Mouse (Mus musculus): ENCODE measurements around the gene Clec11a. TPM values are rescaled to one million over a fixed set of nuclear protein-coding genes. Genes with fewer than 3 reads are reported as not detected.

The Clec11a gene
- polyA plus RNA-seq (2015; fragmentation: Nextera tagmentation; extraction: Ambion mirVana) = 4.8 and 5.5 TPM in 2 replicates

DNA sequence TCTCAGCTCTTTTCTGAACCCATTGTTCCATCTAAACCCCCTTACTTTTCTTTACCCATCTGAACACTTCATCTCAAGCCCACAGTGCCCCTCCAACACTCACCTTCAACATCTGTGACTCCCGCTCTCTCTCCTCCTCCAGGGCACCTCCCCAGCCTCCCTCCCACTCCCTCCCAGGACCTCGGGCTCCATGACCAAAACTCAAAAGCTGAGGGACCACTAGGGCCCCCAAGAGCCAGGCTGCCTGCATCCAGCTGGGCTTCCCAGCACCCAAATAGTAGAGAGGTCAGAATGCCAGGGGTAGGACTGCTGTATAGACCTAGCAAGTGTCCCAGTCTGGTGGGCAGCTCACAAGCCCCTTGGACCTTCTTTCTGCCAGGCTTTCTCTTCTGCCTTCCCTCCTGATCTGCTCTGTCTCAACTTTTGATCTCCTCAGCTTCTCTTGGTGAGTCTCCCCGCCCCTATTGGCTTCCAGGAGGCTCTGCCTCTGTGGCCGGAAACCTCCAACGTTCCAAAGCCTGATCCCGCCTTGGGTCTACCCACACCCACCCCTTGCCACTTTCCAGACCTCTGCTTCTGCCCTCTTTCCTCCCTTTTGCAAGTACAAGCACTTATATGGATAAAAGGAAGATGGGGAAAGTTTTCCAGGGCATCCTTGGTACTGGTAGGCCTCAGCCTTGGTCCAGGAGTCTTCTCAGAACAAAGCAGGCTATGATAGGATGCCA is at the start of gene Clec11a:
Gene Clec11a (minus strand): TSS at position 387 of the 725 bp plus-strand sequence.
- H3K4me2 ChIP-seq = peak within 1 kb of the TSS; percentile 65
- peak within 1 kb of the TSS; percentile 72 for H3K4me3 ChIP-seq (replicated peaks)
- peak within 1 kb of the TSS; percentile 93 for H3K27ac ChIP-seq (replicated peaks)
- no peaks in the 10 kb centered on the region for H3K27me3 ChIP-seq (replicated peaks)
- H3K36me3 ChIP-seq = no peaks in the 10 kb centered on the region
- WGBS = 73% methylated on average over 6 of the region's 6 CpGs
- peak within 1 kb of the TSS; percentile 36; the same call in 1 of the 2 replicates for H3K9ac ChIP-seq (replicated peaks)
- H3K9me3 ChIP-seq (replicated peaks) = no peaks in the 10 kb centered on the region
- H3K4me1 ChIP-seq = peaks cover 48% of the 10 kb centered on the region
- no peak for ATAC-seq (ENCODE audit: low FRiP score)

DNA sequence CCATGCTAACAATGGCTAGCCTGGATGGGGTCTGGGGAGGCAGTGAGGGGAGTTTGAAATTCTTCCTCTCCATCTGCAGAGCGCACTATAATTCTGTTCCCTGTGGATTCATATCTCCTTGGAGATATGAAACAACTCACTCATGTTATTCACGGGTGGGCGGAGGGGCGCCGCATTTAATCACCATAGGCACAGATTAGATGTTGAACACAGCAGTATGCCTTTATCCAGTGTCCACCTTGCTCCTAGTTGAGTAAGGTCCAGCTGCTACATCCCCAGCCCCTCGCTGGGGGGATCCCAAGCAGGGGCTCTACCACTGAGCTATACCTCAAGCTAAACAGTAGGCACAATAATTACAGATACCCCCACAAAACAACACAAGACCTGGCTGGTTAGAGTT is 48.7 kb upstream of the Clec11a start:
- Histone ChIP-seq H3K4me3 (replicated peaks) (no peak overlapping the region), H3K27me3 (replicated peaks) (peaks cover 58% of the 10 kb centered on the region), H3K4me1 (peaks cover 62% of the 10 kb centered on the region), H3K36me3 (peaks cover 30% of the 10 kb centered on the region), H3K27ac (replicated peaks) (no peak overlapping the region), H3K4me2 (no peak overlapping the region), H3K9me3 (replicated peaks) (no peaks in the 10 kb centered on the region), H3K9ac (replicated peaks) (no peak overlapping the region)
- ATAC-seq (ENCODE audit: low FRiP score) = no peak
- WGBS = 62% methylated on average over 6 of the region's 6 CpGs

DNA sequence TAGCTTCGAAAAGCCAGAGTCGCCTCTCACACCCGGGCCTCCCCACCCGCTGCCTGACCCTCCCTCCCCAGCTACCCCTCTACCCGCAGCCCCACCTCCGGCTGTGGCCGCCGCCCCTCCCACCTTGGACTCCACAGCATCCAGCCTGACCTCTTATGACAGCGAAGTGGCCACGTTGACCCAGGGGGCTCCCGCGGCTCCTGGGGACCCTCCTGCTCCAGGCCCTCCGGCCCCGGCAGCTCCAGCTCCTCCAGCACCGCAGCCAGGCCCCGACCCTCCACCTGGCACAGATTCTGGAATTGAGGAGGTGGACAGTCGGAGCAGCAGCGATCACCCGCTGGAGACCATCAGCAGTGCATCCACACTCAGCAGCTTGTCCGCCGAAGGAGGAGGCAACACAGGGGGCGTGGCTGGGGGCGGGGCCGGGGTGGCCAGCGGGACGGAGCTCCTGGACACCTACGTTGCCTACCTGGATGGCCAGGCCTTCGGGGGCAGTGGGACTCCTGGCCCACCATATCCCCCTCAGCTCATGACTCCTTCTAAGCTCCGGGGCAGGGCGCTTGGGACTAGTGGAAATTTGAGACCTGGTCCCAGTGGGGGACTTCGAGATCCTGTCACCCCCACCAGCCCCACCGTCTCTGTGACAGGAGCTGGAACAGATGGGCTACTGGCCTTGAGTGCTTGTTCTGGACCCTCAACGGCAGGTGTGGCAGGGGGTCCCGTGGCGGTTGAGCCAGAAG is 47.1 kb upstream of the Clec11a start:
- no peak overlapping the region for H3K27ac ChIP-seq (replicated peaks)
- peaks cover 54% of the 10 kb centered on the region for H3K4me1 ChIP-seq
- H3K9ac ChIP-seq (replicated peaks) = no peak overlapping the region
- H3K4me3 ChIP-seq (replicated peaks) = no peak overlapping the region
- H3K4me2 ChIP-seq = peak overlapping the region; percentile 19; the same call in 1 of the 2 replicates
- WGBS = 7% methylated on average over 35 of the region's 35 CpGs
- peaks cover 58% of the 10 kb centered on the region for H3K27me3 ChIP-seq (replicated peaks)
- H3K36me3 ChIP-seq = peaks cover 38% of the 10 kb centered on the region
- no peaks in the 10 kb centered on the region for H3K9me3 ChIP-seq (replicated peaks)
- no peak for ATAC-seq (ENCODE audit: low FRiP score)

DNA sequence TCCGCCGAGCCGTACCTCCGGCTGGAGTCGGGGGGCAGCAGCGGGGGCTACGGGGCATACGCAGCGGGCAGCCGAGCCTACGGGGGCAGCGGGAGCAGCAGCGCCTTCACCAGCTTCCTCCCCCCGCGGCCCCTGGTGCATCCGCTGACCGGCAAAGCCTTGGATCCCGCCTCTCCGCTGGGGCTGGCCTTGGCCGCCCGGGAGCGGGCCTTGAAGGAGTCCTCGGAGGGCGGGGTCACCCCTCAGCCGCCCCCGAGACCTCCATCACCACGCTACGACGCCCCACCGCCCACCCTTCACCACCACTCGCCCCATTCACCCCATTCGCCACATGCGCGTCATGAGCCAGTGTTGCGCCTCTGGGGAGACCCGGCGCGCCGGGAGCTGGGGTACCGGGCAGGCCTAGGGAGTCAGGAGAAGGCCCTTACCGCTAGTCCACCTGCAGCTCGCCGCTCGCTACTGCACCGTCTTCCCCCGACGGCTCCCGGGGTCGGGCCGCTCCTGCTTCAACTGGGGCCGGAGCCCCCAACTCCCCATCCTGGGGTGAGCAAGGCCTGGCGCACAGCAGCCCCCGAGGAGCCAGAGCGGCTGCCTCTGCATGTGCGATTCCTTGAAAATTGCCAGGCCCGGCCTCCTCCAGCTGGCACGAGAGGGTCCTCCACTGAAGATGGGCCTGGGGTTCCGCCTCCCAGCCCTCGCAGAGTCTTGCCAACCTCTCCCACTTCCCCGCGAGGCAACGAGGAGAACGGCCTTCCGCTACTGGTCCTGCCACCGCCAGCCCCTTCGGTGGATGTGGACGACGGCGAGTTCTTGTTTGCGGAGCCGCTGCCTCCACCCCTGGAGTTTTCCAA is 46.3 kb upstream of the Clec11a start:
- H3K36me3 ChIP-seq = peaks cover 46% of the 10 kb centered on the region
- H3K27me3 ChIP-seq (replicated peaks) = peaks cover 63% of the 10 kb centered on the region
- 0 out of 2 replicates have a peak overlapping the region, but pooled peaks have one; percentile 10 for H3K9ac ChIP-seq (replicated peaks)

DNA sequence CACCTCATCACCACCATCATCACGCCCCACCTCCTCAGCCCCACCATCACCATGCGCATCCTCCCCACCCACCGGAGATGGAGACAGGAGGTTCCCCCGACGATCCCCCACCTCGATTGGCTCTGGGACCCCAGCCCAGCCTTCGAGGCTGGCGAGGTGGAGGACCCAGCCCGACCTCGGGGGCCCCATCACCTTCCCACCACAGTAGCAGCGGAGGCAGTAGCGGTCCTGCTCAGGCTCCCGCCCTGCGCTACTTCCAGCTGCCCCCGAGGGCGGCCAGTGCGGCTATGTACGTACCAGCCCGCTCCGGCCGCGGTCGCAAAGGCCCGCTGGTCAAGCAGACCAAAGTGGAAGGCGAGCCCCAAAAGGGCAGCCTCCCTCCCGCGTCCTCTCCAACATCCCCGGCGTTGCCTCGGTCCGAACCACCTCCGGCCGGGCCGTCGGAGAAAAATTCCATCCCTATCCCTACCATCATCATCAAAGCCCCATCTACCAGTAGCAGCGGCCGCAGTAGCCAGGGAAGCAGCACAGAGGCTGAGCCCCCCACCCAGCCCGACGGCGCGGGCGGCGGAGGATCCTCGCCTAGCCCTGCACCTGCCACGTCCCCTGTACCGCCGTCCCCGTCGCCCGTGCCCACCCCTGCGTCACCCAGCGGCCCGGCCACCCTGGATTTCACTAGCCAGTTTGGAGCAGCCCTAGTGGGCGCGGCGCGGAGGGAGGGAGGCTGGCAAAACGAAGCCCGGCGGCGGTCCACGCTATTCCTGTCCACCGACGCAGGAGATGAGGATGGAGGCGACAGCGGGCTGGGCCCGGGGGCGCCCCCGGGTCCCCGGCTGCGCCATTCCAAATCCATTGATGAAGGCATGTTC is 45.4 kb upstream of the Clec11a start:
- peak; percentile 9; the same call in 1 of the 2 replicates for ATAC-seq (ENCODE audit: low FRiP score)
- WGBS = 9% methylated on average over 66 of the region's 71 CpGs
- H3K4me3 ChIP-seq (replicated peaks) = no peak overlapping the region
- no peaks in the 10 kb centered on the region for H3K9me3 ChIP-seq (replicated peaks)
- peaks cover 57% of the 10 kb centered on the region for H3K27me3 ChIP-seq (replicated peaks)
- peaks cover 45% of the 10 kb centered on the region for H3K4me1 ChIP-seq
- peaks cover 49% of the 10 kb centered on the region for H3K36me3 ChIP-seq
- 0 out of 2 replicates have a peak overlapping the region, but pooled peaks have one; percentile 10 for H3K9ac ChIP-seq (replicated peaks)
- H3K27ac ChIP-seq (replicated peaks) = no peak overlapping the region
- H3K4me2 ChIP-seq = 0 out of 2 replicates have a peak overlapping the region, but pooled peaks have one; percentile 19

More for the DNA sequence above, 46.3 kb upstream of the Clec11a start:
- no peak for ATAC-seq (ENCODE audit: low FRiP score)
- no peak overlapping the region; the same call in 1 of the 2 replicates for H3K4me3 ChIP-seq (replicated peaks)
- peaks cover 51% of the 10 kb centered on the region for H3K4me1 ChIP-seq
- H3K4me2 ChIP-seq = peak overlapping the region; percentile 19
- WGBS = 10% methylated on average over 61 of the region's 71 CpGs
- H3K9me3 ChIP-seq (replicated peaks) = no peaks in the 10 kb centered on the region
- H3K27ac ChIP-seq (replicated peaks) = no peak overlapping the region

DNA sequence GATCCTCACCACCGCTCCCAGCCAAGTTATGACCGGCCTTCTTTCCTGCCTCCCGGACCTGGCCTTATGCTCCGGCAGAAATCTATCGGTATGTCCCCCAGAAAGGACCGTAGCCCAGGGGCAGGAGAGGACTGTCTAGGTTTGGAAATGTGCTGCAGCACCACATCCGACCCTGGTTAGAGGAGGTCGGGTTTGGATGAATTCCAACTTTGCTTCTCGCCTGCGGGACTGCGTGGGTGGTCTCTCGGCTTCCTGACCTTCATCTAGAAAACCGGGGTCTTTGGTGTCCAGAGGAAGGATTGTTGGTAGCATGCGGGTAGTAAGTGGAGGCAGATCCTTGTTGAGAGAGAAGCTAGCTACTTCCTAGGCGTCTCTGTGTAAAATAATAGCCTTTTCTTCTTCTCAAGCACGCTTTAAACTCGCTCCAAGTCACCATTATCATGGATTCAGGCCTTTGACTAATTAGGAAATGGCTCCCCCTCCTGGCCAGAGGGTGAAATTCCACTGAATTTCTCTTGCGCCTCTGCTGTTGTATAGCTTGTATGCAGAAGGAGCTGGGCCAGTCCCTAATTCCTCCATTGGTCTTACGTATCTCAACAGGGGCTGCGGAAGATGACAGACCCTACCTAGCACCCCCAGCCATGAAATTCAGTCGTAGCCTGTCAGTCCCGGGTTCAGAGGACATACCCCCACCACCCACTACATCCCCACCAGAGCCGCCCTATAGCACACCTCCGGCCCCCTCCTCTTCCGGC is 44.4 kb upstream of the Clec11a start:
- H3K9me3 ChIP-seq (replicated peaks) = no peaks in the 10 kb centered on the region
- H3K4me3 ChIP-seq (replicated peaks) = peak overlapping the region; percentile 7; the same call in 1 of the 2 replicates
- H3K4me1 ChIP-seq = peaks cover 38% of the 10 kb centered on the region
- peak; percentile 46 for ATAC-seq (ENCODE audit: low FRiP score)
- WGBS = 4% methylated on average over 25 of the region's 25 CpGs
- H3K27me3 ChIP-seq (replicated peaks) = peaks cover 50% of the 10 kb centered on the region
- peaks cover 52% of the 10 kb centered on the region for H3K36me3 ChIP-seq
- H3K27ac ChIP-seq (replicated peaks) = peak overlapping the region; percentile 10; the same call in 1 of the 2 replicates
- 0 out of 2 replicates have a peak overlapping the region, but pooled peaks have one; percentile 21 for H3K9ac ChIP-seq (replicated peaks)
- peak overlapping the region; percentile 47 for H3K4me2 ChIP-seq

DNA sequence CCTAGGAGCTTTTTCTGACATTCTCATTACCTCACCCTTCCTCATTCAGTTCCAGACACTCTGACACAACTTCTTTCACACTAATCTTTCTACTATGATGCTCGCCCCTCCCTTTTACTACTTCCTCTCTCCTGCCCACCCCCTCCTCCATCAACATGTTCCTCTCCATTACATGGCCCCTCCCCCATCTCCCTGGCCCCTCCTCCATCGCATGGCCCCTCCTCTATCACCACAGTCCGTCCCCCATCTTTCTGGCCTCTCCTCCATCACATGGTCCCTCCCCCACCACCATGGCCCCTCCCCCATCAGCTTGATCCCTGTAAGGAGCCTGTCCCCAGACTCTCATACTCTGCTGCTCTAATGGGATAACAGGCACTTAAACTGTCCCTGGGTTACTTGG is 42.3 kb upstream of the Clec11a start:
- no peak overlapping the region for H3K4me3 ChIP-seq (replicated peaks)
- WGBS = 20% methylated on average over 3 of the region's 3 CpGs
- ATAC-seq (ENCODE audit: low FRiP score) = no peak
- H3K36me3 ChIP-seq = peaks cover 58% of the 10 kb centered on the region
- H3K9ac ChIP-seq (replicated peaks) = no peak overlapping the region
- H3K4me1 ChIP-seq = peaks cover 36% of the 10 kb centered on the region
- no peak overlapping the region for H3K4me2 ChIP-seq
- no peak overlapping the region for H3K27ac ChIP-seq (replicated peaks)
- no peaks in the 10 kb centered on the region for H3K9me3 ChIP-seq (replicated peaks)
- peaks cover 32% of the 10 kb centered on the region for H3K27me3 ChIP-seq (replicated peaks)

DNA sequence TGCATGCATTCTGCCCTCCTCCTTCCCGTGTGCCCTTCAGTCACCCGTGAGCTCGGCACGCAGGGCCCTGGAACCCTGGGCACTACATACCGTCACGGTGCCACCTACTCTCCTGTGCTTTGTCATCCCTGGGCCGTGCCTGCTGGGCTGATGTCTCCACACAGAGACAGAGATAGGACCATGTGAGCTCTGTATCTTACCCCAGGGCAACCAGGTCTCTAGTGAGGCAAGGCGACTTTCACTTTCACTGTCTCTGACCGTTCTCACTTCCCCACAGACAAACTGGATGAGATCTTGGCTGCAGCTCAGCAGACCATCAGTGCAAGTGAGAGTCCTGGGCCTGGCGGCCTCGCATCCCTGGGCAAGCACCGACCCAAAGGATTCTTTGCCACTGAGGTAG is 37.9 kb upstream of the Clec11a start:
- no peak for ATAC-seq (ENCODE audit: low FRiP score)
- Histone ChIP-seq H3K27me3 (replicated peaks) (peaks cover 5% of the 10 kb centered on the region; the same call in 1 of the 2 replicates), H3K4me3 (replicated peaks) (no peak overlapping the region), H3K4me2 (no peak overlapping the region), H3K27ac (replicated peaks) (no peak overlapping the region), H3K4me1 (0 out of 2 replicates have a peak, but pooled peaks cover 2% of the 10 kb centered on the region), H3K36me3 (peaks cover 64% of the 10 kb centered on the region), H3K9me3 (replicated peaks) (no peaks in the 10 kb centered on the region), H3K9ac (replicated peaks) (no peak overlapping the region)
- 77% methylated on average over 12 of the region's 12 CpGs for WGBS

DNA sequence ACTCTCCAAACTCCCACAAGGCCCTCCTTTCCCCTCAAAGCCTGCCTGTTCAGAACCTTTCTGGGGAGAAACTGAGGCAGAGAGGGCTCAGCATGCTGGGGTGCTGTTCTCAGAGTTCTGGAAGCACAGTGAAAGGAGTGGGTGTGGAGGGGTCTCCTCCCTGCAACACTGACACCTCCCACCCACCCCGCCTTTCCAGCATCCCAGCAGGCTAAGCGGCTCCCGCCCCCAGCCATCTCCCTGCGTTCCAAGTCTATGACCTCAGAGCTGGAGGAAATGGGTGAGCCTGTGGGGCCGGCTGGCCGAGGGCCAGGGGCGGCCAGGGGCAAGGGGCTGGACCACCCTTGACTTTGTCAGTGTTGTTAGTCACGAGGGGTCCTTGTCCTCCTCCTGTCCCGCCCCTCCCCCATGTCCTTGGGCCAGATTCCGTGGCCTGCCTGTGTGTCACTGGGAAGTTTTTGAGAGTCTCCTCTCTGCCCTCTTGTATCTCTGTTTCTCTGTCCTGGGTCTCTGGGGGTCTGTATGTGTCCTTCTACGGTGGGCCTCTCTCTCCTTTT is 36.8 kb upstream of the Clec11a start:
- no peak overlapping the region for H3K27ac ChIP-seq (replicated peaks)
- ATAC-seq (ENCODE audit: low FRiP score) = no peak
- no peak overlapping the region for H3K9ac ChIP-seq (replicated peaks)
- no peak overlapping the region for H3K4me3 ChIP-seq (replicated peaks)
- H3K9me3 ChIP-seq (replicated peaks) = no peaks in the 10 kb centered on the region
- H3K36me3 ChIP-seq = peaks cover 58% of the 10 kb centered on the region
- H3K4me2 ChIP-seq = no peak overlapping the region
- H3K4me1 ChIP-seq = 0 out of 2 replicates have a peak, but pooled peaks cover 2% of the 10 kb centered on the region
- whole genome bisulfite sequencing = 30% methylated on average over 10 of the region's 11 CpGs
- peaks cover 3% of the 10 kb centered on the region; the same call in 1 of the 2 replicates for H3K27me3 ChIP-seq (replicated peaks)

DNA sequence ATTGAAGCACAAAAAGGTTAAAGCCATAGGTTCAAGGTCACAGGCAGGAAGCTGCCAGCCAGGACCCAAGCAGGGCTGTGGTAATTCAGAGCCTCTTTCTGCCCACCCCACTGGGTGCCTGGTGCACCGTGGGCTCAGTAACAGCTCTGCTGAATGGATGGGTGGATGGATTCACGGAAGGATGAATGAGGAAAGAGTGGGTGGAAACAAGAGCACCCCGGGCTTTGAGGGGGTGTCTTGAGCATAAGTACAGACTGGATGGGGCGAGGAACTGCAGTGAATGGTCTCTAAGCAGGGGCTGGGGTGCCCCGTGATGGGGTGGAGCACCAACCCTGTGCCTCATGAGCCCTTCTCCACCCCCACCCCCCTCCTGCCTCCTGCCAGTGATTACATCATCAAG is 35.0 kb upstream of the Clec11a start:
- H3K27ac ChIP-seq (replicated peaks) = no peak overlapping the region
- no peaks in the 10 kb centered on the region for H3K9me3 ChIP-seq (replicated peaks)
- H3K4me3 ChIP-seq (replicated peaks) = no peak overlapping the region
- H3K36me3 ChIP-seq = peaks cover 43% of the 10 kb centered on the region
- H3K4me2 ChIP-seq = no peak overlapping the region
- ATAC-seq (ENCODE audit: low FRiP score) = no peak
- no peak overlapping the region for H3K9ac ChIP-seq (replicated peaks)
- H3K4me1 ChIP-seq = peaks cover 20% of the 10 kb centered on the region
- no peaks in the 10 kb centered on the region for H3K27me3 ChIP-seq (replicated peaks)
- 72% methylated on average over 5 of the region's 5 CpGs for WGBS
